Mouse (Mus musculus) fat pad, adult 2 months (tissue): ENCODE data around the gene Parvg.

ENCODE experiments used
- DNase-seq: peaks from one replicate; pipeline ENCODE4 v3.0.0-alpha.2; 2011; ENCODE audit warnings: low read depth, low spot score; ENCODE audit errors: extremely low read depth

Parvg gene

GRCm38 (mm10) chr15:84303264-84303663, 20.6 kb upstream of the Parvg start:
- no peak for DNase-seq

DNA sequence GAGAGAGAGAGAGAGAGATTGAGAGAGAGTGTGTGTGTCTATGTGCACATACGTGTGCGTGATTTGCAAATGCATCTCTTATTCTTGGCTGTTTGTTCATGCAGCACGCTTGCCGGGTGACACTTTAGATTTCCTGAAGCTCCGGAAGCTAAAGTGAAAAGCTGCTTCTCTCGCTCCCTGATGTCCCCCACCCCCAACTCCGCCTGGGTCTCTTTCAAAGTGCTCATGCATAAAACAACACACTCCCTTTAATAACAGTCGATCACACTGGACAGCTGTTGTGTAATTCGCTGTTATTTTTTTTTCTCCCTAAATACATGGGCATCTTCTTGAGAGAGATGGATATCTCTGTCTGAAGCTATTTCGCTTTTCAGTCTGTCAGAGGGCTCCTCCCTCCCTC, 18.5 kb upstream of the Parvg start:
- DNase-seq = no peak

- no peak for DNase-seq
Observed at GRCm38 (mm10) chr15:84310271-84310670, 13.6 kb upstream of the Parvg start.

DNA sequence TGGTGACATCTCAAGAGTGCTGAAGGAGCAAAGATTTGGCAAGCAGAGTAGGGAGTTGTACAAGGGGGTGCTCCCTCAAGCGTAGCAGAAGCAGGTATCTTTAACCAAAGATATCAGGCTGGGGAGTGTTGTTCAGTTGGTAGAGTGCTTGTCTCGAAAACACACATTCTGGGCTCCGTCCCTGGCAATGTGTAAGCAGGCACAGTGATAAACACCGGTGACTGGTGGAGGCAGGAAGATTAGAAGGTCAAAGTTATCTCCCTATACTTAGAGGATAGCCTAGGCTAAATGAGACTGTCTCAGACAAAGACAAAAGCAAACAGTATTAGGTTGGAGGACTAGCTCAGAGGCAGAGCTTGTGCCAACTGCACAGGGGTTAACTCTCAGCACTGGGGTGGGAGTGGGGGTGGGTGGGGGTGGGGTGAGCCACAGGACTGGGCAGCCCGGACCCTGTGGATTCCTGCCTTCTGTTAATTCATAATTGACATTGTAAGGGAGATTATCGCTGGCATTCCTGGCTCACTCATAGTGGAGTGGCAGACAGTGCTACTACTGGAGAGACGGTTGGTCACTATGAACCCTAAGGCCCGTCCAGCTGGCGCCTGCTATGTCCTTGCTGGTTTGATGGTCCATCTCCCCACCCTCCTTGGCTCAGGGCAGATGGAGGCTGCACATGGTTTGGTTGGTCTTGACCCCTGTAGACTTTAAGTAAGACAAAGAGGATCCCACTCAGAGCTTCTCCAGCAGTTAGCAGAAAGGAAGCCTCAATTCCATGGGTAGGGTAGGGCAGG, 12.3 kb upstream of the Parvg start:
- no peak for DNase-seq

- no peak for DNase-seq
Observed at GRCm38 (mm10) chr15:84312878-84313565, 10.8 kb upstream of the Parvg start.

DNA sequence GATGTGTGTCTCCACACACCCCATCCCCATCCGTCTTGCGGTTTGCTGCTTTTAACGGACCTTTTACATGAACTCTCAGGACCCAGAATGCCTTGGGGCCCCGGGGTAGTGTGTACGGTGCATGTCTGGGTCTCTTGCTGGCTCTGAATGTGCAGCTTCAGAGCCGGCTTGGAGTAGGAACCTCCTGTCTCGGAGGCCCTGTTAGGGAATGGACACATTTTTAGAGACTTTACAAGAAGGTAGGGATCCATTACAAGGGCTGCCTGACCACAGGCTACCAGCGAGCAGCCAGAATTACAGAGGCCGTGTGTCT, 10.3 kb upstream of the Parvg start:
- no peak for DNase-seq

DNA sequence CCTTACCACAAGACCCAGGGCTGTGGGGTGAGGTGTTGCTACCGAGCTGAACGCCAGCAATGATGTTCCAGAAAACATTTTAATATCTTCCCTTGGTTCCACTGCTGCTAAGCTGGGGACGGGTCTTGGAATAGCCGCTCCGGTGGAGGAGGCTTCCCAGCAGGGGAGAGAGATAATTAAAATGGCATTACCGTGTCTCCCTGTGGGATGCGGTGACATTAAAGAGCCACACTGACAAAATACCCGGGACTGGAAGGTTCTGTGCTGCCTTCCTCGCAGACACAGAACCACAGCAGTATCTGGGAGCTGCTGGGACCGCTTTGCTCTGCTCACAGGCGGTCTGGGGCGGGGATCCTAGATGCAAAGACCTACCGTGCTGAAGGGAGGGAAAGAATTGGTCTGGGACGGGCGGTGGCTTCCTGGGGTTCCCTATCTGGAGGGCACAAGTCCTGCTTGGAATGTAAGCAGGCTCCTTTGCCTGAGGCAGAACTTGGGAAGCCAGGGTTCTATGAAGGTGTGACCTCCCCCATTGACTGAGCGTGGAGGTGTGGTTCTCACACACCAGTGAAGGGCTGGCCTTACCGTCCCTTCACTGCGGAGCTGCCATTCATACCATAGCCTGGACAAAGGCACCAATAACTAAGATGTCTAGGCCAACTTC, 9.3 kb upstream of the Parvg start:
- DNase-seq = no peak

DNA sequence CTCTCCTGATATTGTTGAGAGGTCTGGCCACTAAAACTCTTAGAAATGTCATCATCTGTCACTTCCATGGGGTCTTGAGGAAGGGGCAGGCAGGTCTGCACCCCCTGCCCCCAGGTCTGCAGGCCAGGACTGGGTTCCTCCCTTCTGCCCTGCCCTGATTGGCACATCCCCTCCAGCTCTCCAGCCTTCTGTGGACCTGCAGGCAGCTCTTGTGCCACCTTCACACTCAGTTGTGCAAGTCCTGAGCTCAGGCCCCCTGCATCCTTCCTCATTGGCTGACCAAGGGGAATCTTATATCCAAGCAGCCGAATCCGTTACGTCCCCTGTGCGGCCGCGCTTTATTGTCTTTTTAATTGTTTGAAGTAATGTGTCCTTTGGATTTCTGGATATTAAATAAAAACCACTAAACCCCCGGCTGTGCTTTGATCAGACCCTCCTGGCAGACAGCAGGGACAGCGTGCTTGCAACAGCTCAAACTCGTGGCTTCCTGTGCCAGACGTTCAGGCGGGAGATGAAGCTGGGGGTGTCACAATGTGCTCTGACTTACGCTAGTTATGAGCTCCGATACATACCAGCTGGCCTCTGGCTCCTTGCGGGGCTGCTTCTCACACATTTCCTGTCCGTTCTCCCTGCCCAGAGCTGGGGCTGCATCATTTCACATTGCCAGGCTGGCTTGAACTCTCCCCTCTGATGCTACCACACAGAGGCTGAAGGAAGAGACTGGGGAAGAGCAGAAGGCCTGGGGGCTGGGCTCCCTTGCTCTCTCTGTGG, 8.4 kb upstream of the Parvg start:
- DNase-seq = no peak

GRCm38 (mm10) chr15:84319393-84319792, 4.4 kb upstream of the Parvg start:
- DNase-seq = peak; percentile 55

DNA sequence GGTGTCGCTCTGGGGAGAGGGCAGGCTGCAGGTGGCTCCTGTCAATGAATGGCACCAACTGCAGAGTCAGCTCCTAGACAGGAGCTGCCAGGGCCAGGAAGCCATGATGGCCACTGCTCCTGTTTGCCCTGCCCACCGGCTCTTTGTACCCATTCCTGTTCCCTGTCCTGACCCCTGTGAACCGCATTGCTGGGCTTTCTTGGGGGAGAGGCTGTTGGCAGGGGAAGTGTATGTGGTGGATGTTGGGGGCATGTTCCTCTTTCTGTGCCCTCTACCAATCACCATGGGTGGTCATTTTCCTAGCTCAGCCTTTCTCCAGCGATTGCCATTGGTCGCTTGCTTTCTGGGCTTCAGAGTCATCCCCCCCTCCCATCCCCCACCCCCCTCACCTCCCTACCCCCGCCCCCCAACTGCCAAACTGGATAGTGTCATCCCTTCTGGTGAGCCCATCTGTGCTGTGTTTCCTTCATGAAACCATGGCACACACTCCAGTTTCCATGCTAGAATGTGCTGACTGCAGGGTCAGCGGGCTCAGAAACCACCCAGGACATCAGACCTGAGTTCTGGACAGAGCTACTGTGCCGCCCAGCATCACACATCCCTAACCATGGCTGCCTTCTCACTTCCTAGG, 2.2 kb upstream of the Parvg start:
- DNase-seq = no peak

GRCm38 (mm10) chr15:84324870-84325553, 1.2 kb downstream of the Parvg start:
- DNase-seq = no peak

GRCm38 (mm10) chr15:84325736-84326135, 1.9 kb downstream of the Parvg start:
- no peak for DNase-seq

GRCm38 (mm10) chr15:84328870-84329269, 5.0 kb downstream of the Parvg start:
- DNase-seq = no peak

- DNase-seq = no peak
Observed at GRCm38 (mm10) chr15:84329940-84330339, 6.1 kb downstream of the Parvg start.

DNA sequence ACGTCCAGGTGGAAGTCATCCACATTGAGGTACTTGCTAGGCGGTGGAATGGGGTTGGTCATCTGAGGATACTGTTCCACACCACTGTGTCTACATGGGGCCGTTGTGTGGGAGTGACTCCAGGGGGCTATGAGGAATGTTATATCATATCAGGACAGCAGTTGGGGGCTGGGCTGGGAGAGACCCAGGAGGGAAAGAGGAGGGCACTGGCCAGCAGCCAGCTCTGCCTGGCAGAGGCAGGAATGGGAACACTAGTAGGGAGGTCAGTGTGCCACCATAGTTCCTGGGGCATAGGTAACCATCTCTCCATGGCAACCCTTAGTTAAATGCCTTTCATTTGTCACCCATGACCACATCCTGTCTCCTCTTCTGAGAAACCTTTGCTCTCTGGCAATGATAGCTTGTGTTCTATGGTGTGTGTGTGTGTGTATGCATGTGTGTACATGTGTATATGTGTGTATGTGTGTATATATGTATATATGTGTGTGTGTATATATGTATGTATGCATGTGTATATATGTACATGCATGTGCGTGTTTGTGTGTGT, 7.3 kb downstream of the Parvg start:
- DNase-seq = no peak

- no peak for DNase-seq
Observed at GRCm38 (mm10) chr15:84336281-84336817, 12.5 kb downstream of the Parvg start.

DNA sequence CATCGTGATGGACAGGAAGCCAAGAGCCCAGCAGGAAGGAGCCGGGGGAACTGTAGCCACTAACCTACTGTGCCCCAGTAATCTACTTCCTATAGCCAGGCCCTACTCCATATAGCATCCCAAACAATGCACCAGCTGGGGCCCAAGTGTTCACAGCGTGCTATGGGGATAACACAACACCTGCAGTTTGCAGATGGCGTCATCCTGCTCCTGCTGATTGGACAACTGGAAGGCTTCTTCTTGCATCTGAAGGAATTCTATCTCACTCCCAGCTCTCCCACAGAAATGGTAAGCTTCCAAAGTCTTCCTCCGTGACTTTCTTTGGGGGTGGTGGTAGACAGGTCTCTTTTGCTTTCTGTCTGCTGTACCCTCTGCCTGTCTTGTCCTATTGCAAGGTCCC, 13.8 kb downstream of the Parvg start:
- DNase-seq = no peak

DNA sequence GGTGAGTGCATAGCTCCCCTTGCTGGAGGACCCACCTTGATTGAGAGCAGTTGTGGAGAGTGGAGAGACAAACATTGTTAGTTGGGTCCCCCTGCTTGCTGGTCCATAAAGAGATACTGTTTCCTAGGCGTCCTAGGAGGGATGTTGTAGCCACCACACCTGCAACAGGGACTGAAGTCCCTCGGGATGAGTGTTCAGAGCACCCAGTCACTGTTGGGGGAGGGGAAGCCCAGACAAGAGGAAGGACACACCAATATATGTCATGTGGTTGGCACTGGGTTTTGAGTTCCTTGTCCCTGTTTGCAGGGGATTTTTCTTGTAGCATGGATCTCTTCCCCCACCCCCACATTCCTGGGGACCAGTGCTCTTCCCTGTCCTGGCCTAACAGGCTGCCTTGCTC, 17.1 kb downstream of the Parvg start:
- no peak for DNase-seq

DNA sequence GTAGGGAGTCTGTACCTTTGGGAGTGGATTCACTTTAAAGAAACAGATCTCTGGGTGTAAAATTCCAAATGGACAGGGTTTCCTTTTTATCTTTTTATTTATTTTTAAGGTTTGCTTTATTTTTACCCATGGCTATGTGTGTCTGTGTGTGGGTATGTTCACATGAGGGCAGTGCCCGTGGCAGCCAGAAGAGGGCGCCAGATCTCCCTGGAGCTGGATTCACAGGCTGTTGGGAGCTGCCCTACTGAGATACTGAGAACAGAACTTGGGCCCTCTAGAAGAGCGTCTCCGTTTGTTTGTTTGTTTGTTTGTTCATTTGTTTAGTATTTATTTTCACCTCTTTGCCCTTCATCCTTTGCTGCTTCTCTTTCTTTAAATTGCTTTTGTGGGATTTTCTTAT, 24.9 kb downstream of the Parvg start:
- no peak for DNase-seq
